Mouse (Mus musculus) thymus, adult 2 months (tissue): Measurements from ENCODE around the gene Vnn3.

Experiments
- CTCF ChIP-seq: fragments of 200-500 bp; IDR thresholded peaks from 2 replicates; pipeline ENCODE4 v1.5.1; 2012; ENCODE audit warnings: mild to moderate bottlenecking, control low read depth, low read length, moderate library complexity, borderline replicate concordance; ENCODE audit not compliant: control insufficient read depth, poor library complexity, insufficient read depth; ENCODE audit errors: extremely low read depth
- POLR2A ChIP-seq: fragments of 200-500 bp; IDR thresholded peaks from 2 replicates; pipeline ENCODE4 v1.6.1; 2012; ENCODE audit warnings: mild to moderate bottlenecking, low read length, control low read depth, moderate library complexity; ENCODE audit not compliant: control insufficient read depth, poor library complexity, insufficient read depth; ENCODE audit errors: extremely low read depth

DNA sequence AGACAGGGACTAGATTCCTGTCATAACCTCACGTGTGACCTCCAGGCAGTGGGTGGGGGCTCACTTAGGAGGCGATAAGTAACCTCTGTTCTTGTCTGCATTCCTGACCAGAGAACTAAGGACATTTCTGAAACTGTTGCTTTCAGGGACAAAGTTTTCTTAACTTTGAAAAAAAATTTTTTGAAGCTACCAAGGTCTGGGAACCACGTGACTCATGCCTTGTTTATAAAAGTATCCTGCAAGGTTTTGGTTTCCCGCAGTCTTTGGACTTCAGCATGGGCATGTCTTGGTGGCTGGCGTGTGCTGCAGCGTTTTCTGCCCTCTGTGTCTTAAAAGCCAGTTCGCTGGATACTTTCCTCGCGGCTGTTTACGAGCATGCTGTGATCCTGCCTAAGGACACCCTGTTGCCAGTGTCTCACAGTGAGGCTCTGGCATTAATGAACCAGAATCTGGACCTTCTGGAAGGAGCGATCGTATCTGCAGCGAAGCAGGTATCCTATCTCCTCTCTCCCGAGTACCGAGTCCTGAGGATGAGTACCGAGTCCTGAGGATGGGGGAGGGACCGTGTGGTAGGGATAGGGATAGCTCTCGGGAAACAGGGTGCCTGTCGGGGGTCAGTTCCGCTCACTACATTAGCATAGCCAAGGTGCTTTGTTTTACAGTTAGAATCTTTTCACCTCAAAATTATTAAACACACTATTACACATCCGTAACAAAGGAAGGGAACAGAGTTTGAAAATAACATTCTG, 43.5 kb downstream of the Vnn3 start, which contains the start of gene Vnn1:
- TF ChIP-seq POLR2A (no peak), CTCF (no peak)
